Mouse (Mus musculus) heart, embryonic 13.5 days (tissue): Measurements from ENCODE around the gene Spns1. TPM values are rescaled to one million over a fixed set of nuclear protein-coding genes. Genes with fewer than 3 reads are reported as not detected.

Experiments
- ATAC-seq: fragments of 200-750 bp; cut with Nextera tagmentation; 2 replicates; pipeline ENCODE4 v1.8.0; 2017; ENCODE audit warnings: moderate TSS enrichment; ENCODE audit not compliant: insufficient number of reproducible peaks, low FRiP score, low TSS enrichment; ENCODE audit errors: extremely low read depth
- H3K27ac ChIP-seq: fragments of 300-500 bp; sonication (generic); replicated peaks from 2 replicates; pipeline ENCODE4 v1.5.1; 2015; ENCODE audit warnings: moderate library complexity, mild to moderate bottlenecking, inconsistent platforms
- H3K27me3 ChIP-seq: fragments of 300-500 bp; sonication (generic); replicated peaks from 2 replicates; pipeline ENCODE4 v1.6.1; 2015; ENCODE audit warnings: mild to moderate bottlenecking, inconsistent platforms
- H3K36me3 ChIP-seq: fragments of 300-500 bp; sonication (generic); 2 replicates; pipeline ENCODE4 v1.6.1; 2015; ENCODE audit warnings: mild to moderate bottlenecking, inconsistent platforms
- H3K4me1 ChIP-seq: fragments of 300-500 bp; sonication (generic); 2 replicates; pipeline ENCODE4 v1.6.1; 2015; ENCODE audit warnings: inconsistent platforms
- H3K4me2 ChIP-seq: fragments of 300-500 bp; sonication (generic); 2 replicates; pipeline ENCODE4 v1.6.1; 2015; ENCODE audit warnings: inconsistent platforms, mild to moderate bottlenecking, moderate library complexity
- H3K4me3 ChIP-seq: fragments of 300-500 bp; sonication (generic); 2 replicates; pipeline ENCODE4 v1.5.1; 2015; ENCODE audit warnings: moderate library complexity, mild to moderate bottlenecking, inconsistent platforms
- H3K9ac ChIP-seq: fragments of 300-500 bp; sonication (generic); 2 replicates; pipeline ENCODE4 v1.6.1; 2015; ENCODE audit warnings: inconsistent platforms, mild to moderate bottlenecking, moderate library complexity
- H3K9me3 ChIP-seq: fragments of 300-500 bp; sonication (generic); 2 replicates; pipeline ENCODE4 v1.6.1; 2016; ENCODE audit warnings: inconsistent platforms
- WGBS: fragments of 180-500 bp; shearing (Covaris S2); methylation state at CpG from one replicate; pipeline ENCODE4 v1.1.7; 2015; ENCODE audit warnings: mixed read lengths; 5-methylcytosine and 5-hydroxymethylcytosine counted together
- polyA plus RNA-seq: library from polyadenylated mRNA; unstranded; fragments of >200 nt; fragmentation: Nextera tagmentation; extraction: Ambion mirVana; gene quantifications from 2 replicates; pipeline ENCODE4 v1.2.1, GENCODE M21; 2015

Gene Spns1
- polyA plus RNA-seq, 1 experiment from 2014 or later: 43.7 TPM

- Histone ChIP-seq H3K27ac (no peak overlapping the region), H3K4me3 (no peak overlapping the region), H3K9ac (no peak overlapping the region), H3K27me3 (peaks cover 8% of the 10 kb centered on the region; the same call in 1 of the 2 replicates), H3K9me3 (no peaks in the 10 kb centered on the region), H3K4me2 (no peak overlapping the region), H3K36me3 (no peaks in the 10 kb centered on the region), H3K4me1 (peaks cover 23% of the 10 kb centered on the region)
- ATAC-seq: no peak
- WGBS: 74% methylated on average over 3 of the region's 3 CpGs
Observed at GRCm38 (mm10) chr7:126353994-126354365, 23.3 kb downstream of the Spns1 start.

DNA sequence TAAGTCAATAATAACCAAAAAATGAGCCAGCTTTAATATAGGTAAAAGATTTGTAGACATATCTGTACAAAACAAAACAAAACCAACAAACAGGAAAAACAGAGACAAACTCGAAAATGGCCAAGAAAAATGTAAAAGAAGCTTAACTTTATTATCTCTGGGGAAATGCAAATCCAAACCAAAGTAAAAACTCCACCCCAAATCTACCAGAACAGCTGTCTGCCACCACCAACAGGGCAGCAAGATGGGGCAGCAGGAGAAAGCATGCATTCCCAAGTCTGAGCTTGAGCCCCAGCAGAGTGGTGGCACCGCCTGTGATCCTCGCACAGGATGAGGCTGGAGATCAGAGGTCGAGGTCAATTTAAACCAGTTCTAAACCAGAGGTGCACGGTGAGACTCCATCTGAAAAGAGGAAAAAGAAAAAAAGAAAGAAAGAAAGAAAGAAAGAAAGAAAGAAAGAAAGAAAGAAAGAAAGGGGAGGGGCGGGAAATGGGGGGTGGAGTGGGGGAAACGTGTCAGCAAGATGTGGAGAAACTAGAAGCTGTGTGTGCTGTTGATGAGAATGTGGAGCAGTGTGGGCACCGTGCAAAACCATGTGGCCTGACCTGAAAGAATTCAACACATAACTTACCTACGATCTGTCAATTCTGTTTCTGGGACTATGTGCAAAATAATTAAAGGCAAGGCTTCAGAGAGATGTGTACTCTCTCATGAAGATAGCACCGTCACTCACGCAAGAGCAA is 23.8 kb downstream of the Spns1 start:
- no peaks in the 10 kb centered on the region for H3K36me3 ChIP-seq
- ATAC-seq: no peak

GRCm38 (mm10) chr7:126351419-126351951 is 25.8 kb downstream of the Spns1 start:
- peaks cover 13% of the 10 kb centered on the region; the same call in 1 of the 2 replicates for H3K27me3 ChIP-seq
- no peaks in the 10 kb centered on the region for H3K9me3 ChIP-seq
- no peaks in the 10 kb centered on the region for H3K36me3 ChIP-seq
- H3K4me3 ChIP-seq: no peak overlapping the region
- H3K27ac ChIP-seq: no peak overlapping the region
- no peak for ATAC-seq
- WGBS: 43% methylated on average over 10 of the region's 10 CpGs
- peak overlapping the region; percentile 31; the same call in 1 of the 2 replicates for H3K4me2 ChIP-seq
- H3K4me1 ChIP-seq: peaks cover 16% of the 10 kb centered on the region
- H3K9ac ChIP-seq: no peak overlapping the region

More for the DNA sequence above, 23.8 kb downstream of the Spns1 start:
- H3K4me3 ChIP-seq: no peak overlapping the region
- H3K9me3 ChIP-seq: no peaks in the 10 kb centered on the region
- WGBS: 60% methylated on average over 11 of the region's 11 CpGs
- no peak overlapping the region for H3K27ac ChIP-seq
- H3K4me2 ChIP-seq: no peak overlapping the region
- peaks cover 13% of the 10 kb centered on the region; the same call in 1 of the 2 replicates for H3K27me3 ChIP-seq
- H3K4me1 ChIP-seq: peaks cover 23% of the 10 kb centered on the region
- no peak overlapping the region for H3K9ac ChIP-seq

DNA sequence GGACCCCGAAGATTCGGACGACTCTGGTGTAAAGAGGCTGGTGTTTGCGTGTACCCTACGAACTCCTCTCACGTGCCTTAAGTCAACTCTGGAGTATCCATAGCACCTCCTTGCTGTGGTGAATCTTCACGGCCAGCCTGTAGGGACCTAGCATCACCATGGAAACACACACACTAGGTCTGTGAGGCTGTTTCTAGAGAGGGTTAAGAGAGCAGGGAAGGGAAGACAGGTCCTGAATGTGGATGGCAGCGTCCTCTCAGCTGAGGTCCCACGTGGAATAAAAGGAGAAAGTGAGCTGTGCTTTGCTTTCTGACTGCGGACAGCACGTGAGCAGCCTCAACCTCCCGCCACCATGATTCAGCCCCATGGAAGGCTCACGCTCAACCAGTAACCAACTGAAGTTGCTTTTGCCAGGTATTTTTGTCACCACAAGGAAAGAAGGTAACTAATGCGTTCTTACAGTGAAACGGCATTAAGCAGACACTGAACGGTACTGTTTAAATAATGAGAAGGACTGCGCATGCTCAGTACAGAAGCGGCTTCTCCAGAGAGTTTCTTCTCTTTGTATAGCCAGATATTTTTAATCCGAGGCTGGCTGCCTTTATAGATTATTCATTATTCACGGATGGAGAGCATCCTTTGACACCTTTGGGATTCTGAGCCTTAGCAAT is 26.4 kb downstream of the Spns1 start:
- H3K4me3 ChIP-seq: no peak overlapping the region
- H3K4me2 ChIP-seq: peak overlapping the region; percentile 31
- 63% methylated on average over 20 of the region's 20 CpGs for WGBS

GRCm38 (mm10) chr7:126348293-126348692 is 29.0 kb downstream of the Spns1 start:
- H3K9ac ChIP-seq: no peak overlapping the region
- no peaks in the 10 kb centered on the region for H3K9me3 ChIP-seq
- WGBS: 36% methylated on average over 8 of the region's 8 CpGs
- peaks cover 13% of the 10 kb centered on the region; the same call in 1 of the 2 replicates for H3K27me3 ChIP-seq
- H3K27ac ChIP-seq: no peak overlapping the region
- no peak overlapping the region for H3K4me3 ChIP-seq
- H3K4me2 ChIP-seq: no peak overlapping the region
- ATAC-seq: no peak
- H3K4me1 ChIP-seq: no peaks in the 10 kb centered on the region
- H3K36me3 ChIP-seq: no peaks in the 10 kb centered on the region

More for the DNA sequence above, 26.4 kb downstream of the Spns1 start:
- no peaks in the 10 kb centered on the region for H3K36me3 ChIP-seq
- H3K27ac ChIP-seq: no peak overlapping the region
- peaks cover 13% of the 10 kb centered on the region; the same call in 1 of the 2 replicates for H3K27me3 ChIP-seq
- ATAC-seq: no peak
- H3K9ac ChIP-seq: no peak overlapping the region
- H3K4me1 ChIP-seq: peaks cover 12% of the 10 kb centered on the region
- no peaks in the 10 kb centered on the region for H3K9me3 ChIP-seq

DNA sequence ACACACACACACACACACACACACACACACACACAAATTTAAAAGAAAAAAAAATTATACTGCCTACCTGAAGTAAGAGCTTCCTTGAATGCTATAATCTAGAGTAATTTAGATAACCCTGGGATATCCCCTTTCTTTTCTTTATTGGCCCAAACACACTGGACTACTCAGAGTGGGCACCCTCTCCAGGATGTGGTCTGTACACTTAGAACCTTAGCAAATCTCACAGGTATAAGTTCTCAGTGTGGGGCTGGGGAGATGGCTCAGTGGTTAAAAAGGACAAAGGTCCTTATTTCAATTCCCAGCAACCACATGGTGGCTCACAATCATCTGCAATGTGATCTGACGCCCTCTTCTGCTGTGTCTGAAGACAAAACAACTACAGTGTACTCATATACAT is 30.2 kb downstream of the Spns1 start:
- Histone ChIP-seq H3K27me3 (peaks cover 13% of the 10 kb centered on the region; the same call in 1 of the 2 replicates), H3K9ac (no peak overlapping the region), H3K4me1 (no peaks in the 10 kb centered on the region), H3K4me2 (no peak overlapping the region), H3K36me3 (no peaks in the 10 kb centered on the region), H3K4me3 (no peak overlapping the region), H3K27ac (no peak overlapping the region), H3K9me3 (no peaks in the 10 kb centered on the region)
- WGBS: 39% methylated on average over 1 of the region's 1 CpGs
- no peak for ATAC-seq

- Histone ChIP-seq H3K27me3 (peaks cover 12% of the 10 kb centered on the region; the same call in 1 of the 2 replicates), H3K27ac (no peak overlapping the region), H3K4me1 (0 out of 2 replicates have a peak, but pooled peaks cover under 1% of the 10 kb centered on the region), H3K36me3 (no peaks in the 10 kb centered on the region), H3K9ac (no peak overlapping the region), H3K4me2 (no peak overlapping the region), H3K9me3 (no peaks in the 10 kb centered on the region), H3K4me3 (no peak overlapping the region)
- ATAC-seq: no peak
- 52% methylated on average over 3 of the region's 3 CpGs for WGBS
Observed at GRCm38 (mm10) chr7:126345969-126346368, 31.3 kb downstream of the Spns1 start.

- peaks cover 5% of the 10 kb centered on the region; the same call in 1 of the 2 replicates for H3K4me1 ChIP-seq
- H3K4me3 ChIP-seq: no peak overlapping the region
- H3K27ac ChIP-seq: no peak overlapping the region
- no peak overlapping the region for H3K9ac ChIP-seq
- H3K36me3 ChIP-seq: no peaks in the 10 kb centered on the region
- peaks cover 8% of the 10 kb centered on the region; the same call in 1 of the 2 replicates for H3K27me3 ChIP-seq
- no peaks in the 10 kb centered on the region for H3K9me3 ChIP-seq
- 58% methylated on average over 3 of the region's 3 CpGs for whole genome bisulfite sequencing
- H3K4me2 ChIP-seq: no peak overlapping the region
- no peak for ATAC-seq
Observed at GRCm38 (mm10) chr7:126345557-126345956, 31.7 kb downstream of the Spns1 start.

- no peak for ATAC-seq
- no peaks in the 10 kb centered on the region for H3K36me3 ChIP-seq
- 0 out of 2 replicates have a peak overlapping the region, but pooled peaks have one; percentile 25 for H3K9ac ChIP-seq
- no peak overlapping the region; the same call in 1 of the 2 replicates for H3K27ac ChIP-seq
- H3K4me2 ChIP-seq: no peak overlapping the region
- H3K4me1 ChIP-seq: peaks cover 13% of the 10 kb centered on the region; the same call in 1 of the 2 replicates
- H3K27me3 ChIP-seq: no peaks in the 10 kb centered on the region
- H3K9me3 ChIP-seq: no peaks in the 10 kb centered on the region
- no peak overlapping the region for H3K4me3 ChIP-seq
- whole genome bisulfite sequencing: 21% methylated on average over 6 of the region's 6 CpGs
Observed at GRCm38 (mm10) chr7:126340896-126341295, 36.4 kb downstream of the Spns1 start.

- H3K36me3 ChIP-seq: no peaks in the 10 kb centered on the region
- no peak overlapping the region for H3K4me2 ChIP-seq
- peaks cover 13% of the 10 kb centered on the region; the same call in 1 of the 2 replicates for H3K4me1 ChIP-seq
- H3K4me3 ChIP-seq: no peak overlapping the region
- no peaks in the 10 kb centered on the region for H3K9me3 ChIP-seq
- no peaks in the 10 kb centered on the region for H3K27me3 ChIP-seq
- ATAC-seq: no peak
- 42% methylated on average over 6 of the region's 6 CpGs for WGBS
- peak overlapping the region; percentile 33; the same call in 1 of the 2 replicates for H3K27ac ChIP-seq
- H3K9ac ChIP-seq: 0 out of 2 replicates have a peak overlapping the region, but pooled peaks have one; percentile 25
Observed at GRCm38 (mm10) chr7:126340206-126340618, 37.0 kb downstream of the Spns1 start.

GRCm38 (mm10) chr7:126339521-126339971 is 37.7 kb downstream of the Spns1 start:
- Histone ChIP-seq H3K4me3 (no peak overlapping the region), H3K27me3 (no peaks in the 10 kb centered on the region), H3K4me2 (no peak overlapping the region), H3K9ac (no peak overlapping the region), H3K27ac (peak overlapping the region; percentile 33; the same call in 1 of the 2 replicates), H3K9me3 (no peaks in the 10 kb centered on the region), H3K36me3 (no peaks in the 10 kb centered on the region), H3K4me1 (peaks cover 13% of the 10 kb centered on the region; the same call in 1 of the 2 replicates)
- 67% methylated on average over 8 of the region's 8 CpGs for WGBS
- ATAC-seq: no peak
